Mouse (Mus musculus) c-Kit-positive CD71-positive TER-119-negative erythroid progenitor cells, embryonic 14.5 days (primary cell): ENCODE results near the gene Cep104.

Experiments
- DNase-seq: peaks from one replicate; pipeline ENCODE4 v3.0.0-alpha.2; 2013; ENCODE audit warnings: low read depth

Cep104 gene

GRCm38 (mm10) chr4:154045837-154046236, 70.8 kb downstream of the Cep104 start:
- no peak for DNase-seq

GRCm38 (mm10) chr4:154051401-154051800, 76.4 kb downstream of the Cep104 start:
- no peak for DNase-seq

GRCm38 (mm10) chr4:154053065-154053464, 78.1 kb downstream of the Cep104 start:
- DNase-seq: no peak

- DNase-seq: no peak
These were observed 80.5 kb downstream of the Cep104 start for GRCm38 (mm10) chr4:154055482-154055881.

DNA sequence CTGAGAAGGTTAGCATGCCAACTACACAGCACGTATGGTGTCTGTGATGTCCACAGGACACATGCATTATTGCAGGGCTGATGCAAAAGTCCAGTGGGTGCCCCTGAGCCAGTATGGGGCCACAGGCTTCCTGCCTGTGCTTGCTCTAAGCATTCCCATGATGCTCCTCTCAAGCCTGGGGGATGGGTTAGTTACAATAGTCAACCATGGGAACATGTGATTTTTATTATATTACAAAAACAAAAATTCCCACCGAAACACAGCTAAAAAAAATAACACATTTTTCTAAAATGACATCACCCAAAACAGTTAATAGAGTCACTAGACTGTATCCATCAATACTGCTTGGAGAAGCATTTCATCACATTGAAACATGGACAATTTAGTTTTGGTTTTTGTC, 81.1 kb downstream of the Cep104 start:
- DNase-seq: no peak

DNA sequence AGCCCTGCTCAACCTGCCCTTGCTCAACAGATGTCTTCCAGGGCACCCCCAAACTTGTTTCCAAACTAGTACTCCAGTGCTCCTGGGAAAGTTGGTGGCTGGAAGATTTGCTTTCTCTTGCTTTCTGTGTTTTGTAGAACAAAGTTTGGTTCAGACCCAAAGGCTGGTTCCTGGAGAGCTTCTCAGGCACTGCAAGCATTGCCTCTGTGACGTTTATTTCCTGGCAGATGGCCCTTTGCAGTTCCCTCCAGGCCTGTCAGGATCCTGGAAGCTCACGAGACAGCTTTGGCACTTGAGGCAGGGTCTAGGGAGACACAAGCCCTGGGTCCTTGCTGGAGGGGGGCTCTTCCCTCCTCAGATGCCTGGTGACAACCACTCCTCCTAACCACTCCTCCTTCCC, 81.7 kb downstream of the Cep104 start:
- DNase-seq: no peak

GRCm38 (mm10) chr4:154057696-154058095, 82.7 kb downstream of the Cep104 start:
- DNase-seq: no peak
